Mouse (Mus musculus): ENCODE data around the gene Aff1.

GRCm38 (mm10) chr5:103705331-103705730 is 13.2 kb downstream of the Aff1 start:
- TF ChIP-seq EP300 (optimal IDR thresholded peaks at IDR 0.05): no peak
- TF ChIP-seq CTCF (IDR thresholded peaks at IDR 0.05; ENCODE audit: low read depth): no peak

Data from stomach, postnatal 0 days (tissue).